Mouse (Mus musculus) lung, postnatal 4 days (tissue): ENCODE results near the gene Fam166a.

Experiments used
- DNase-seq, 2 experiments: peaks; one replicate each; pipeline ENCODE4 v3.0.0; 2021

Gene Fam166a

GRCm38 (mm10) chr2:25185625-25186574 is 32.6 kb upstream of the Fam166a start:
- peak; percentile 77 to 82 for DNase-seq

GRCm38 (mm10) chr2:25186575-25186930 is 32.0 kb upstream of the Fam166a start:
- no peak for DNase-seq

GRCm38 (mm10) chr2:25187841-25188240 is 30.7 kb upstream of the Fam166a start:
- DNase-seq = no peak

GRCm38 (mm10) chr2:25193330-25193770 is 25.2 kb upstream of the Fam166a start:
- DNase-seq = peak; percentile 89 to 90

- no peak for DNase-seq
These were observed 24.5 kb upstream of the Fam166a start for GRCm38 (mm10) chr2:25194006-25194405.

GRCm38 (mm10) chr2:25194486-25195171 is 23.9 kb upstream of the Fam166a start:
- DNase-seq = peak; percentile 40 to 46

- DNase-seq = peak; percentile 80 to 84
These were observed 23.1 kb upstream of the Fam166a start for GRCm38 (mm10) chr2:25195211-25196156.

- DNase-seq = peak; percentile 90 to 94
These were observed 22.2 kb upstream of the Fam166a start, which contains the start of gene Tor4a for GRCm38 (mm10) chr2:25196172-25196954. Tor4a (minus strand) TSS chr2:25196886.

- DNase-seq = peak in 1 of 2 experiments; percentile 40
These were observed 21.4 kb upstream of the Fam166a start for GRCm38 (mm10) chr2:25197191-25197590.

- DNase-seq = no peak
These were observed 20.6 kb upstream of the Fam166a start for GRCm38 (mm10) chr2:25197946-25198345.

GRCm38 (mm10) chr2:25200631-25201030 is 17.9 kb upstream of the Fam166a start:
- DNase-seq = no peak

GRCm38 (mm10) chr2:25203631-25204214 is 14.8 kb upstream of the Fam166a start:
- DNase-seq = no peak

- DNase-seq = no peak
These were observed 11.0 kb upstream of the Fam166a start for GRCm38 (mm10) chr2:25207593-25207992.

GRCm38 (mm10) chr2:25210686-25211085 is 7.9 kb upstream of the Fam166a start:
- no peak for DNase-seq

- peak; percentile 95 to 96 for DNase-seq
These were observed 7.3 kb upstream of the Fam166a start, which contains the start of gene Nelfb for GRCm38 (mm10) chr2:25211121-25211670. Nelfb (minus strand) TSS chr2:25211489.

- DNase-seq = no peak
These were observed 5.2 kb upstream of the Fam166a start for GRCm38 (mm10) chr2:25213266-25213865.

GRCm38 (mm10) chr2:25214444-25214843 is 4.1 kb upstream of the Fam166a start, which contains the start of gene Stpg3:
Stpg3 (minus strand) TSS chr2:25214637.
- DNase-seq = no peak

GRCm38 (mm10) chr2:25217666-25218065 is 879 bp upstream of the Fam166a start:
- DNase-seq = no peak

- peak in 1 of 2 experiments; percentile 3 for DNase-seq
These were observed 2.8 kb downstream of the Fam166a start for GRCm38 (mm10) chr2:25221331-25221772.
